Mouse (Mus musculus) thymus, postnatal 14 days (tissue): ENCODE results near the gene Inppl1.
A peak's percentile ranks its signal among the peaks of the same experiment; 100 is the strongest.

Experiments
- DNase-seq: peaks from one replicate; pipeline ENCODE4 v3.0.0; 2021

The Inppl1 gene

DNA sequence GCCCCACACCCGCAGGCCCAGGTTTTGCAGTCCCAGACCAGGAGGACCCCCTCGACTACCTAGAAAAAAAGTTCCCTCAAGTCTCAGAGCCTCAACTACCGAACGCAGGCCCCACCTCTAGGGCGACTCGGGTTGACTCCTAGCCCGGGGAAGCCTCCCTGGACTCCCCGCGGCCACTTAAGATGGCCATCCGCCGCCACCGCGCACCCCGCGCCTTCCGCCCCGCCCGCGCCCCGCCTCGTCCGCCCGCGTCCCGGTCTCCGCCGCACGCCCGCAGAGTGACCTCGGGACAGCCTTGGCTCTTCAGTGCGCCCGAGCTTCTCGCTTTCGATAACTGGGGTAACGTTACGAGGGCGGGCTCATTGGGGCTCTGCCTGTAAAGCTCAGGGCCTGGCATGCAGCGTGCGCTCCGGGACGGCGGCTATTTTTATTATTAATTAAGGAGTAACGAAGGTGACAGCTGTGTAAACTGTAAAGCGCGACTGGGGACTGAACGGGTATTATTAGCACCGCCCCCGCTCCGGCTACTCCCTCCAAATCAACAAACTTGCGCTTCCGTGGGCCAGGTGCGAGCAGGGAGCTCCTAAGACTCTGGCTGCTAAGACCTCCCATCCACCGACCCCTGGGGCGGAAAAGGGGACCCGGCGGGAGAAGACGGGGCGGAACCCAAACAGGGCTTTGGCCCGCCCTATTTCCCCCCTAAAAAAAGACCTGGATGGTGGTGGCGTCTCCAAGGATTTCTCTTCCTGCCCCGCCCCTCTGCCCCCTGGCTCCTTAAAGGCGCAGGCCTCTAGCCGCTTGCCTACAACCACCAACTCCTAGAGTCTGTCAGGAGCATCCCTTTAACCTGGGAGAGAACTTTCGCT is at the start of gene Inppl1:
Gene Inppl1, minus strand, starts transcription at position 624 of the 866 bp plus-strand sequence.
- peak; percentile 20 for DNase-seq

DNA sequence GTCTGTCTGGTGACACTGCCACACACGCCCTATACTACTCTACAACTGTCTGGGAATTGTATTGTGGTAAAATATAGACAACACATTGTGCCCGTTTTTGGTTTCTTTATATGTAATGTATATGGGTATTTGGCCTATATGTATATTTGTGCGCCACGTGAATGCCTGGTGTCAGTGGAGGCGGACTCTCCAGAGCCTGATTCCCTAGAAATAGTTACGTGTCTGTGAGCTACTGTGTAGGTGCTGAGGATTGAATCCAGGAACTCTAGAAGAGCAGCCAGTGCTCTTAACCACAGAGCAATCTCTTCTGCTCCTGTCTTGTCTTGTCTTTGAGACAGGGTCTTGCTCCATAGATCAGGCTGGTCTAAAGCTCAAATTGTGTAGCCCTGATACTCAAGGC is 48.2 kb upstream of the Inppl1 start:
- DNase-seq = no peak

DNA sequence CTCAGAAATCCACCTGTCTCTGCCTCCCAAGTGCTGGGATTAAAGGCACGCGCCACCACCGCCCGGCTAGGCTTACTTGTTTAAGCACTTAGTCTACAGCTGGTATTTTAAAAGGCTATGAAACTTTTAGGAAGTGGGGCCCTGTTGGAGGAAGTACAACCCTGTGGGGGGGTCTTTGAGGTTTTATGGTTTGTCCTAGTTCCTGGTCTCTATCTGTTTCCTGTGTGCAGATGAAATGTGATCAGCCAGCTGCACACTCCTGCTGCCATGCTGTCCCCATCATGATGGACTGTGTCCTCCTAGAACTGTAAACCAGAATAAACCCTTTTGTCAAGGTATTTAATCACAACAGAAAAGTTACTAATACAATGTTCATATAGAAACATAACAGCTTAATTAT is 46.1 kb upstream of the Inppl1 start:
- DNase-seq = no peak

DNA sequence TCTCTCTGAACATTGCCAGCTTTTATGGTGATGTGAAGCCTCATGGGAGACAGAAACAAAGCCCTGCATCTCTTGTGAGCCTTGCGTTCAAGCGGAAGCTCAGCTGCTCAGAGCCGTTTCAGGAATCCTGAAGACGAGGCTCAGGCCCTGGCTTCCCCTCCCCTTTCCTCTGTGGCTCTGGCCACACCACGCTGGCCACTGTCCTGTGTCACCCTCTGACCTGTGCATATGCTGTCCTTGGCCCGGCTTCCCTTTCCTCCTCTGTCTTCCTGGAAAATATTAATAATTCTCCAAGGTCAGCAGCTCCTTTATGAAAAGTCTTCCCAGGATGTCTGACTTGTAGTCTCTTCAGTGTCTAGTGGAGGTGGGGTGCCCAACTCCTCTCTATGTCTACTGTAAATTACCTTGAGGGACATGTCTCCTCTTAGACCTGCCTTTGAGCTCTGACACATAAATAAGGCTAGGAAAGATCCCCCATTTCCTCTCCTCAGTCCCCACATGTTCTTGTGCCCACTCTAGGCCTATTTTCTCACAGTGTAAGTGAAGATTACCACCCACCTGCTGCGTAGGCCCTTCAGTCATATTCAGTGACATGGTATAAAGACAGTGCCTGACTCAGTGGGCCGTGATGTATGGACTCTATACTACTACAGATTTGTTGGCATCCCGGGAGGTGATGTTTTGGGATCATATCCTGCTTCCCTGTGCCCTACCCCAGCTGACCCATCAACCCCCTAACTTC is 44.6 kb upstream of the Inppl1 start:
- no peak for DNase-seq

DNA sequence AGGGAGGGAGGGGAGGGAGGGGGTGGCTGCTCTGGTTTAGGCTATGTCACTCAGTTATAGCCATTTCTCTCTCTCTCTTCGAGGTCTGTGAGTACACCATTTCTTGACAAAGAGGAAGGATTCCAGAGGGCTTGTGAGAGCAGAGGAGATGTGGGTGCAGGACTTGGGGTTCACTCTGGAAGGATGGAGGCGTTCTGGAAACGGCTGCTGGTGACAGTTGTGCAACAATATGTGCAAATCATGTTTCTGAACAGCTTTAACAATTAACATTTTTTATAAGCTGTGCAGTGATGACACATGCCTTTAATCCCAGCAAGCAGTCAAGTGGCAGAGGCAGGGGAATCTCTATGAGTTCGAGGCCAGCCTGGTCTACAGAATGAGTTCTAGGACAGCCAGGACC is 42.8 kb upstream of the Inppl1 start:
- DNase-seq = no peak

- no peak for DNase-seq
Measured at GRCm38 (mm10) chr7:101875978-101876377, 37.9 kb upstream of the Inppl1 start.

- no peak for DNase-seq
Measured at GRCm38 (mm10) chr7:101871296-101871695, 33.3 kb upstream of the Inppl1 start.

DNA sequence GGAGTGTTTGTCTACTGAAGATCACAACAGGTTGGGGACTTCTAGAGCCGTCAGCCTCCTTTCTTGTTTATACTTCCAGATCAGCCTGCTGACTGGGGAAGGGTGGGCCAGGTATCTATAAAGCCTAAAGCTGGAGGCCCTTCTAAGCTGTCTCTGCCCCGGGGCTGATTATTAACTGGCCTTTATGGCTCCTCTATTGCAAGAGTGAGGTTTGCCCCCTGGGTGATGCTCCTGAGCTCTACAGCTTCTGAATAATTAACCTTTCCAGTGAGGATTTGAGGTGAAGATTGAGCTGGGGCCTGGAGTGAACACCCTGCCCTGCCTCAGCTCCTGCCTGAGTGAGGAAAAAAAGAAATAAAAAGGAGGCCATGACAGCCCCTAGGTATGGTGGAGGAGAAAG is 32.6 kb upstream of the Inppl1 start, which contains the start of gene Folr1:
Gene Folr1, minus strand, starts transcription at position 160 of the 400 bp plus-strand sequence.
- no peak for DNase-seq

DNA sequence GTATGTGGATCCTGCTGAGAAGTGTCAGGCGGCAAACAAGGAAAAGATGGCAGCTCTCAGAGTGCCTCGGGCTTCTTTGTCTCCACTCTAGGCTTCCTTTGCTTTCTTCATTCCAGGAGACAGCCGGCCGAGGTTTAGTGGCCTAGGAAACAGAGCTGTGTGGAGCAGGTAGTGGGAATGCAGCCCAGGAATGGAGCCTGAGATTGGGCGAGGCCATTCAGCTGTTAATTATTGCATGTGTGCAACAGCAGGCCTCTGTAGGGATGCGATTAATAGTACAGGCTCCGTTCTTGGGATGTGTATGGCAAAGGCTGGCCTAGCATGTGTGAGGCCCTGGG is 31.1 kb upstream of the Inppl1 start:
- no peak for DNase-seq

DNA sequence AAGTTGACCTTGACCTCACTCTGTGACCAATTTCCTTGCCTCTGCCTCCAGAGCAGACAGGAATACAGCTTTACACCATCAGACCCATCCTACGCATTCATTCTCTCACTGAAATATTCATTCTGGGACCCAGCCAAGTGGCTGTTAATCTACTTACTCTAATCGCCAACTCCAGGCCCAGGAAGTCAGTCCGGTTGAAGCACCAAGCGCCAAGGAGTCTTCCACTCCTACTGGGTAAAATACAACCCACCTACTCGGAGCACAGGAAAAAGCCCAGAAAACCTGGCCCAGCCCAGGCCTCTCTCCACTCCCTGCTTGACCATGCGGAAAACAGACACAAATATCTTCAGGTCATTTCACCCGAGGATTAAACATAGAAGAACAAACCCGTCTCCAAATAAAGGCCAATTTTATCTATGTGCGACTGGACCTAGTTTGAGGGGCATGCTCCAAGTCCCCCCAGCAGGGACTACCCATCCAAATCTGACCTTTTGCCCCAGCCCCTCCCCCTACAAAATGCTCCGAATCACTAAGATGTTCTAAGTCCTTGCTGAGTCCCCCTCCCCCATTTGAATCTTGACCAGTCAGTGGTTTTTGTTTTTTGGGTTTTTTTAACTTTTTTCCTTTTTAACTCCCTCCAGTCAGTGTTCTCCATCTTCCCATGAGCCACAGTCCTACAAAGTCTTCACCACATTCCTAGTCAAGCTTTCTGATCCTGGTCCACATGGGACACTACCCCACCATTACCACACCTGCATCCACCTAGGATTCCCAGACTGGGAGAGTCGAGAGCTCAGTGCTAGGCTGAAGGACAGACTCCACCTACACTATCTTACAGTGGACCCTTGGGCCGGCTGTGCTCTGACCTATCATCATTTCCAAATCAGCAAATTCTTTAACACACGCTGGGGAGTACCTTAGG is 30.5 kb upstream of the Inppl1 start:
- DNase-seq = no peak

DNA sequence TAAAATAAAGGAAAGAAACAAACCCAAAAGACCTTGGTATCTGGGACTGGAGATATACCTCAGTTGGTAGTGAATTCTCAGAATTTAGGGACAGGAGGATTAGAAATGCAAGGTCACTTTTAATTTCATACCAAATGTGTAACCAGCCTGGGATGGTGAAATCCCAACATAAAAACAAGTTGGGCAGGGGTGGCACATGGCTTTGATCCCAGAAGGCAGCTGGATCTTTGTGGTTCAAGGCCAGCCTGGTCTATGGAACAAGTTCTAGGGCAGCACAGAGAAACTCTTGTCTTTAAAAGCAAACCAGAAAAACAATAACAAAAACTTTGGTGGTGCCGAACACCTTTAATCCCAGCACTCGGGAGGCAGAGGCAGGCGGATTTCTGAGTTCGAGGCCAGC is 29.5 kb upstream of the Inppl1 start:
- no peak for DNase-seq

GRCm38 (mm10) chr7:101866491-101867265 is 28.6 kb upstream of the Inppl1 start:
- no peak for DNase-seq

DNA sequence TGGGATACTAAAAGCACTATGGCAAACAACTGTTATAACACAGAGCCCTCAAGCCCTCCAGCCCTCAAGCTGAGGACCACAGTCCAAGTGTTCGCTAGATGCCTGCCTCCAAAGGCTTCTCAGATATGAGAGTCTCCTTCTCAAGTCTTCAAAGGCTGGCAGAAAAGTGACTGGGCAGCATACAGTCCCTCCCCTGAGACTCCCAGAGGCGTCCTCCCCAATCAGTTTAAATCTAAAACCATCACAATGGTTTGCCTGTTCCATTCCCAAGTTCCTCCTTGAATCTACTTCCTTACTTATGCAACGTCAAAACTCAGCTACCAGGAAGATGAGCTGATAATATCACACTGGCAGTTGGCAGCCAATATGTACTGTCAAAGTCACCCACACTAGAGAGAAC is 25.4 kb upstream of the Inppl1 start, which contains the start of gene Anapc15:
Gene Anapc15, plus strand, starts transcription at position 301 of the 400 bp plus-strand sequence.
- no peak for DNase-seq

DNA sequence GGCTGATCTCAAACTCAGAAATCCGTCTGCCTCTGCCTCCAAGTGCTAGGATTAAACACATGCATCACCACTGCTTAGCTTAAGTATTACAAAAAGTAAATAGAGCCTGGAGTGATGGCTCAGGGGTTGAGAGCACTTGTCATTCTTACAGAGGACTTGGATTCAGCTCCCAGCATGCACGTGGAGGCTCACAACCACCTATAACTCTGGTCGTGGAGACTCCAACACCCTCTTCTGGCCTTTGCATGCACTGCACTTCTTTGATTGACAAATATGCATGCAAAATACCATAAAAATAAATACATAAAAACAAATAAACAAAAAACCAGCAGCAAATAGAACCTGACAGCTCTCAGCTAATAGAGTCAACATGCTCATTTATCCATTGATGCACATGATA is 24.3 kb upstream of the Inppl1 start:
- no peak for DNase-seq

GRCm38 (mm10) chr7:101860978-101861377 is 22.9 kb upstream of the Inppl1 start:
- no peak for DNase-seq

- no peak for DNase-seq
Measured at GRCm38 (mm10) chr7:101858362-101858761, 20.3 kb upstream of the Inppl1 start.

DNA sequence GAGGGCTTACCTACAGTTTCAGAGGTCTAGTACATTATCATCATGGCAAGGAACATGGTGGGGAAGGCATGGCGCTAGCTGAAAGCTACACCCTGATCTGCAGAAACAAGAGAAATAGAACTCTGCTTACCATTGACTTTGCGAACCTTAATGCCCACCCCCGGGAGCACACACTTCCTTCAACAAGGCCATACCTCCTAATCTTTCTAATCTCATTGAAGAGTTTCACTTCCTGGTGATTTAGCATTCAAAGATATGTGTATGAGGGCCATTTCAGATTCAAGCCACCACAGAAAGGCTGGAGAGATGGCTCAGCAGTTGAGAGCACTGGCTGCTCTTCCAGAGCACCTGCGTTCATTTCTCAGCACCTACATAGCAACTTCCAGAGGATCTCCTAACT is 19.1 kb upstream of the Inppl1 start, which contains the start of gene Folr2:
Gene Folr2, minus strand, starts transcription at position 101 of the 400 bp plus-strand sequence.
- no peak for DNase-seq

DNA sequence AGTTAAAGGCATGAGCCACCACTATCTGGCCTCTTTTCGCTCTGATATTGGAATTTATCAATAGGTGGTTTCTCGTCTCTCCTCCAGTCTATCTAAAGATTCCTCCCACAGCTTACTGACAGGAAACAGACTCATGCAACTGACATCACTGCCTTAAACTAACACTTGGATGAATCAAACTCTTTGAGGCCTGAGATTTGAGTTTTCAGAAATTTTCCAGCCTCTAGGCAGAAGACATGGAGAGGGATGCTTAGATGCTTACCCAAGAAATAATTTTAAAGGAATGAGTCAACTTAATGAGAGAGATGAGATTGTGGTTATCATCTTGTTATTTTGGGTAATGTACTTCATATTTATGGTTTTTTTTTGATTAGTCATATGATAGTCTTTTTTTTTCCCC is 15.8 kb upstream of the Inppl1 start:
- no peak for DNase-seq

- DNase-seq = no peak
Measured at GRCm38 (mm10) chr7:101852846-101853245, 14.8 kb upstream of the Inppl1 start.

DNA sequence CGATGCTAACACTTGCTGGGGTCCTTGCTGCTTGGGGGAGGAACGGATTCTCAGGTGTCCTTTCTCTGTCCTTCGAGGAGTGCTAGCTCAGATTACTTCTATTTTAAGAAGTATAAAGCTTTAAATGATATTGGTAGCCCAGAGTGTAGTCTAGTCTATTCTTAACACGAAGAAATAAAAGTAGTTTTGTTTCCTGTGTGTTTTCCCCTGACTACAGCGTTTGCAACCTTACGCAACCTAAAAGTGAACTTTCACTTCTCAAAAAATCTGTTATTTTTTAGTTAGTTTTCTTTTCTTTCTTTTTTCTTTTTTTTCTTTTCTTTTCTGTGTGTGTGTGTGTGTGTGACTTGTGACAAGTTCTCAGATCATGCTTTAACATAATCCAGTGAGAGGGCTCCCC is 13.7 kb upstream of the Inppl1 start:
- DNase-seq = no peak

- DNase-seq = no peak
Measured at GRCm38 (mm10) chr7:101847934-101848333, 9.9 kb upstream of the Inppl1 start.

GRCm38 (mm10) chr7:101844186-101844585 is 6.2 kb upstream of the Inppl1 start:
- DNase-seq = no peak
